Mouse (Mus musculus) hindbrain, embryonic 11.5 days (tissue): ENCODE data around the gene Zeb2. TPM values are rescaled to one million over a fixed set of nuclear protein-coding genes. Genes with fewer than 3 reads are reported as not detected.

Source experiments
- ATAC-seq: fragments of 200-750 bp; cut with Nextera tagmentation; 2 replicates; pipeline ENCODE4 v1.8.0; 2017; ENCODE audit warnings: mild to moderate bottlenecking, moderate TSS enrichment, moderate library complexity; ENCODE audit not compliant: low FRiP score
- DNase-seq: peaks from one replicate; pipeline ENCODE4 v3.0.0-alpha.2; 2015; ENCODE audit warnings: low spot score
- H3K27ac ChIP-seq: fragments of 300-500 bp; sonication (generic); 2 replicates; pipeline ENCODE4 v1.5.1; 2014; ENCODE audit warnings: mild to moderate bottlenecking, low read depth, low read length
- H3K27me3 ChIP-seq: fragments of 300-500 bp; sonication (generic); 2 replicates; pipeline ENCODE4 v1.6.1; 2014; ENCODE audit warnings: mild to moderate bottlenecking, low read length, moderate library complexity, mixed read lengths; ENCODE audit not compliant: control insufficient read depth, insufficient read depth
- H3K36me3 ChIP-seq: fragments of 300-500 bp; sonication (generic); 2 replicates; pipeline ENCODE4 v1.6.1; 2014; ENCODE audit warnings: mild to moderate bottlenecking, low read length, moderate library complexity, mixed read lengths; ENCODE audit not compliant: control insufficient read depth, insufficient read depth
- H3K4me1 ChIP-seq: fragments of 300-500 bp; sonication (generic); replicated peaks from 2 replicates; pipeline ENCODE4 v1.6.1; 2014; ENCODE audit warnings: low read length, mixed read lengths; ENCODE audit not compliant: control insufficient read depth, insufficient read depth
- H3K4me2 ChIP-seq: fragments of 300-500 bp; sonication (generic); replicated peaks from 2 replicates; pipeline ENCODE4 v1.6.1; 2014; ENCODE audit warnings: mild to moderate bottlenecking, low read depth, low read length
- H3K4me3 ChIP-seq: fragments of 300-500 bp; sonication (generic); 2 replicates; pipeline ENCODE4 v1.5.1; 2014; ENCODE audit warnings: low read depth, low read length
- H3K9ac ChIP-seq: fragments of 300-500 bp; sonication (generic); 2 replicates; pipeline ENCODE4 v1.6.1; 2014; ENCODE audit warnings: low read depth, low read length
- H3K9me3 ChIP-seq: fragments of 300-500 bp; sonication (generic); 2 replicates; pipeline ENCODE4 v1.6.1; 2016; ENCODE audit warnings: low read length; ENCODE audit not compliant: control insufficient read depth
- WGBS: fragments of 180-500 bp; shearing (Covaris S2); extraction: QIAGEN DNeasy Blood & Tissue Kit; methylation state at CpG from one replicate; pipeline ENCODE4 v1.1.7; 2014; 5-methylcytosine and 5-hydroxymethylcytosine counted together
- polyA plus RNA-seq: library from polyadenylated mRNA; unstranded; fragments of >200 nt; fragmentation: Nextera tagmentation; extraction: Ambion mirVana; gene quantifications from 2 replicates; pipeline ENCODE4 v1.2.1, GENCODE M21; 2014

Zeb2 gene
- polyA plus RNA-seq, 1 experiment from 2014 or later, result 58.8 TPM

DNA sequence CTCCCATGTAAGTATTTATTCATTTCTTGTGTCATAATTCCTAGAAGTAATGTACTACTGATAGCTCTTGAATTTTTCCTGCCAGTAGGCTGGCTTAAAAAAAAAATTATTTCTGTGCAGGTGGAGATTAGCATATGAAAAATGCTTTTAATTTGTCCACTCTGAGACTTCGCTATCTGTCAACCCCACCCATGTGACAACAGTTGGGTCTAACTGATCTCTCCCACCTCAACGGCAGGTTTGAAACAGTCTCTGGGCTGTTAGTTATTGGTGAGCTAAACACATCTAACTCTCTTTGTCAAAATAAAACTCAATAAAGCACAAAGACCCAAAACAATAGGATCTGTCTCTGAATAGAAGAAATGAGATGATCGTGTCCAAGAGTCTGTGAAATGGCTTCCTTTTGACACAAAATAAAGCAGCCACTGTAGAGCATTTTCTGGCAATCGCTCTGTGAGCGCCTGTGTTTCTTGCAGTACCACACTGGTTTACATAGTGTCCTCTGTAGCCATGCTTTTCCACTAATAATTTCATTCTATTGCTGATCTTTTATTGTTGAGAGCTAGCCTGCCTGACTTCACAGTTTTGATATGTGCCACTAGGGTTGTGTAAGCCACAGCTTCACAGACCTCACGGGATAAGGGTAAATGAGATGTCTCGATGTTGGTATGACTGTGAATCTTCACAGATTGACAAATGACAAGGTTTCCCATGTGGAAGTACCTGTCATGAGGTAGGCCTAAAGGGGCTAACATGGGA, 48.2 kb downstream of the Zeb2 start:
- no peaks in the 10 kb centered on the region for H3K9me3 ChIP-seq
- H3K4me1 ChIP-seq, result peaks cover 2% of the 10 kb centered on the region; the same call in 1 of the 2 replicates
- no peak overlapping the region for H3K4me3 ChIP-seq
- H3K36me3 ChIP-seq, result no peaks in the 10 kb centered on the region
- ATAC-seq, result no peak
- DNase-seq, result no peak
- no peak overlapping the region for H3K9ac ChIP-seq
- H3K27ac ChIP-seq, result no peak overlapping the region; the same call in 1 of the 2 replicates
- no peak overlapping the region for H3K4me2 ChIP-seq
- no peaks in the 10 kb centered on the region for H3K27me3 ChIP-seq
- WGBS, result 74% methylated on average over 7 of the region's 7 CpGs

DNA sequence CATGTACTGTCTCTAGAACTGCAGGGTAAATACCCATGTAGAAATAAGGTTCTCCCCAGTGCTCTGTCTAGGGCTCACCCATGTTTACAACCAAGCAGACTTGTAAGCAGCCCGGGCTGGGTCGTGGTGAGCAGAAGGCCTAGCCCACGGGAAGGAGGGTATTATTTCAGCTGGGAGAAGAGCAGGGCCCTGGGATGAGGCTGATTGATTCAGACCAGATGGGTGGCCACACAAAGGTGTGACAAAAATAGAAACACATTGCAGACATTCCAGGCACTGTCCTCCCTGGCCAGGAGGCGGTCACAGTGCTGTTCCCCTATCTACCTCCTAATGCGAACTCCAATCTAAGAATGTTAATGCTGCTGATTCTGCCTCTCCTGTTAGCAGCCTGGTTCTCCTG, 50.1 kb downstream of the Zeb2 start:
- ATAC-seq, result no peak; the same call in 1 of the 2 replicates
- no peaks in the 10 kb centered on the region for H3K9me3 ChIP-seq
- H3K4me1 ChIP-seq, result peaks cover 9% of the 10 kb centered on the region; the same call in 1 of the 2 replicates
- H3K9ac ChIP-seq, result no peak overlapping the region
- peak; percentile 34 for DNase-seq
- no peak overlapping the region for H3K4me3 ChIP-seq
- no peaks in the 10 kb centered on the region for H3K36me3 ChIP-seq
- H3K27me3 ChIP-seq, result no peaks in the 10 kb centered on the region
- H3K27ac ChIP-seq, result no peak overlapping the region
- WGBS, result 23% methylated on average over 5 of the region's 5 CpGs
- H3K4me2 ChIP-seq, result no peak overlapping the region

- H3K9ac ChIP-seq, result no peak overlapping the region
- no peak overlapping the region for H3K4me2 ChIP-seq
- peak; percentile 43 for ATAC-seq
- H3K4me3 ChIP-seq, result no peak overlapping the region
- no peaks in the 10 kb centered on the region for H3K9me3 ChIP-seq
- peaks cover 9% of the 10 kb centered on the region; the same call in 1 of the 2 replicates for H3K4me1 ChIP-seq
- 8% methylated on average over 7 of the region's 7 CpGs for WGBS
- DNase-seq, result no peak
- H3K27me3 ChIP-seq, result no peaks in the 10 kb centered on the region
- H3K36me3 ChIP-seq, result no peaks in the 10 kb centered on the region
- H3K27ac ChIP-seq, result peak overlapping the region; percentile 51; the same call in 1 of the 2 replicates
Measured at GRCm38 (mm10) chr2:45063300-45063890, 53.8 kb downstream of the Zeb2 start.

DNA sequence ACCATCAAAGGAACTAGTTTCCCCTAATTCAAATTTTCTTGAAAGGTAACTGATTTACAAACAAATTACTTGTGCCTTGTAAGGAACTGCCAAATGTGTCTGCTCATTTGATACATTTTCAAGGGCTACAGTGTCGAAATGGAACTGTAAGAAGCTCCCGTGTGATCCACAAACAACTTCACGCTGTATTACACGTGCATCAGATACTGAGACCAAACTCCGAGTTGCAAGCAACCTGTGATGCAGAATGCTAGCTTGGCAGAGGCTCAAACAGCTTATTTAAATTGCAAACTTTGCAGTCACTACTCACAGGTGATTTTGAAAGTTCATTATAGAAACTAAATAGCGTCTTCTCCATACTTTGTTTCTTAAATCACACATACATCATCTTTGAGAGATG, 55.1 kb downstream of the Zeb2 start:
- Histone ChIP-seq H3K9ac (no peak overlapping the region), H3K4me1 (peaks cover 8% of the 10 kb centered on the region; the same call in 1 of the 2 replicates), H3K27me3 (no peaks in the 10 kb centered on the region), H3K4me2 (no peak overlapping the region), H3K4me3 (no peak overlapping the region), H3K27ac (no peak overlapping the region), H3K36me3 (no peaks in the 10 kb centered on the region), H3K9me3 (no peaks in the 10 kb centered on the region)
- DNase-seq, result no peak
- 72% methylated on average over 6 of the region's 6 CpGs for WGBS
- ATAC-seq, result no peak

DNA sequence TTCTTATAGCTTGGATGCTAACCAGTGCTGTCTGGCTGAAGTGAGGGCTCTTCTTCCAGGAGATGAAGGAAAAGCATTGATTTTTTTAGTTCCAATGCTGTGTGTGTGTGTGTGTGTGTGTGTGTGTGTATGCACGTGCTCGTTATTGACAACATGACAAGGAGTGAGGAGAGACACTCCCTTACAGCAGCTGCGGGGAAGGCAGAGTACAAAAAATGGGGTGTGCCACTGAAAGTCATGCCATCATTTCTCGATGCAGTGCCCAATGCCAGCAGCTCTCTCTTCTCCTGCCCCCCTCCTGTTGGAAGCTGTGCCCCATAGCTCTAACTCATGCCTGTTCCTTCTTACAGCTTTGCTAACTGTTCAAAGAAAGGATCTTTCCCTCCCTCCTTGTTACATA, 56.4 kb downstream of the Zeb2 start:
- DNase-seq, result no peak
- WGBS, result 70% methylated on average over 4 of the region's 4 CpGs

DNA sequence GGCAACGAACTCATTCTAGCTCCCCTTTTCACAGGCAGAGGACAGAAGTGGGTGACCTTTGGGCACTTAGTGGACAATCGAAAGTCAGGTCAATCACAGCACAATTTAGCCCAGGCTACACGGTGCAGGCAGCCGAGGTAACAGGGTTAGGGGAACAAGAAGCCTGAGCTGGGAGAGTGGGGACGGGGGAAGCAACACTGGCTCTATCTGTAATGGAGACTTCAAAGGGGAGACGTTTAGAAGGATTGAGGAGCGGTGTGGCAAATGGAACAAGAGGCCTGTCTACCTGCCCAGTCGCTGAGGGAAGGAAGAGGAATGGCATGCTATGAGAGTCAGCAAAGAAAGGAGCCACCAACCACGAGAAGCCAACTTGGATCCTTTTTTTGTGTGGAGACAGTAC, 57.0 kb downstream of the Zeb2 start:
- H3K4me3 ChIP-seq, result no peak overlapping the region
- no peak overlapping the region for H3K4me2 ChIP-seq
- H3K27me3 ChIP-seq, result no peaks in the 10 kb centered on the region
- H3K4me1 ChIP-seq, result peaks cover 7% of the 10 kb centered on the region; the same call in 1 of the 2 replicates
- no peak for DNase-seq
- no peak for ATAC-seq
- 76% methylated on average over 9 of the region's 9 CpGs for WGBS
- H3K9me3 ChIP-seq, result no peaks in the 10 kb centered on the region
- H3K9ac ChIP-seq, result no peak overlapping the region
- no peak overlapping the region for H3K27ac ChIP-seq
- H3K36me3 ChIP-seq, result no peaks in the 10 kb centered on the region

More for the DNA sequence above, 56.4 kb downstream of the Zeb2 start:
- Histone ChIP-seq H3K27me3 (no peaks in the 10 kb centered on the region), H3K27ac (no peak overlapping the region), H3K36me3 (no peaks in the 10 kb centered on the region), H3K4me2 (no peak overlapping the region), H3K4me1 (peaks cover 7% of the 10 kb centered on the region; the same call in 1 of the 2 replicates), H3K4me3 (no peak overlapping the region), H3K9me3 (no peaks in the 10 kb centered on the region), H3K9ac (no peak overlapping the region)
- ATAC-seq, result no peak

DNA sequence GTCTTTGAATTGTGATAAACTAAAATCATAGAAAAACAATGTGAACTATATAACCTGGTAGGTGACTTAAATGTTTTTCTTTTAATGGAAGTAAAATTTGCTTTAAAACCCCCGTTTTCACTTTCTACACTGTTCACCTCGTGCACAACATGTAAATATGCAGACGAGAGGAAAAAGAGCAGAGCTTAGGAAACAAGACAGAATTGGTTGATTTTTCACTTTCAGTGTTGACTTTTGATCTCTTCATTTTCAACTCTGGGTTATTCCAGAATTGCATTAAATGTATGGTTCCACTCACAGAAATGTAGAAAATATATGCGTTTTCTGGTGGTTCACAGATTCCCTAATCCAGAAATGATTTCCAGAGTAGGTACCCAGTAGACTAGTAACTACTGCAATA, 57.6 kb downstream of the Zeb2 start:
- no peak overlapping the region for H3K4me2 ChIP-seq
- no peaks in the 10 kb centered on the region for H3K27me3 ChIP-seq
- no peak overlapping the region for H3K4me3 ChIP-seq
- H3K27ac ChIP-seq, result no peak overlapping the region
- H3K36me3 ChIP-seq, result no peaks in the 10 kb centered on the region
- no peaks in the 10 kb centered on the region for H3K9me3 ChIP-seq
- no peak for ATAC-seq
- no peak for DNase-seq
- H3K4me1 ChIP-seq, result peaks cover 7% of the 10 kb centered on the region; the same call in 1 of the 2 replicates
- 88% methylated on average over 4 of the region's 4 CpGs for WGBS
- no peak overlapping the region for H3K9ac ChIP-seq

DNA sequence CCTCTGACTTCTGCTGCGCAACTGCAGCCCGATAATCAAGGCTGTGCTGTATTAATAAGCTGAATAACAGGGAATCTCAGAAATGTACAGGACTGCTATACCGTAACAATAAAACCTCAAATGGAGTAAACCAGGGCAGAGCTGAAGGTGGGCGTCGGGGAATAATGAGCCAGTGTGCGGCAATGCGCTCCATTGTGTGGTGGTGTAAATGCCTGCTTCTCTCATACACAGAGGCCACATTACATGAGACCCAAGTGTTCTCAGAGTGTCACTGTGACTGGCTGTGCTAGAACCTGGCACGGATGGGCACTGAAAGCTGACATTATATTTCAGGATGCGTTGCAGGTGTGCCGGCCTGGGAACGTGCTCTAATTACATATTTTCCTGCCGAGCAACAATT, 58.2 kb downstream of the Zeb2 start:
- Histone ChIP-seq H3K9me3 (no peaks in the 10 kb centered on the region), H3K4me2 (no peak overlapping the region), H3K9ac (no peak overlapping the region), H3K27ac (no peak overlapping the region), H3K36me3 (no peaks in the 10 kb centered on the region), H3K4me1 (peaks cover 7% of the 10 kb centered on the region; the same call in 1 of the 2 replicates), H3K4me3 (no peak overlapping the region), H3K27me3 (no peaks in the 10 kb centered on the region)
- DNase-seq (no peak), ATAC-seq (no peak)
- 83% methylated on average over 12 of the region's 12 CpGs for WGBS

DNA sequence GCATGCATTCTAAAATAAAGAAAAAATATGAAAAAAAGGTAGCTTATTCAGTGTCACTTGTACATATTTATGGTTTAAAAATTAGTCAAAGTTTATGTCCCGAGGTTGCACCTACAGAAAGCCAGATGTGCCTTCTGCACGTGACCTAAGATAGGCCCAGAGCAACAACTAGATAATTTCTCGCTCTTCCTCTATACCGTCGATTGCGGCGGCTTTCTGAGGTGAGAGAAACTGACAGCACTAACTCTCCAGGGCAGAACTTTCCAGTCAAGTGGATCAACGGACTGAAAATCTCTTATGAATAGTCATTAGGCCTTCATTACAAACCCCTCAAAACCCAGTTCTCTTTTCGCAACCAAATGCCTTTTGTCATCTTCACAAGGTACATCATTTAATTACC, 59.0 kb downstream of the Zeb2 start:
- H3K4me2 ChIP-seq, result no peak overlapping the region
- DNase-seq (no peak), ATAC-seq (no peak)
- no peak overlapping the region for H3K27ac ChIP-seq
- no peak overlapping the region for H3K9ac ChIP-seq
- no peaks in the 10 kb centered on the region for H3K9me3 ChIP-seq
- WGBS, result 81% methylated on average over 9 of the region's 9 CpGs
- no peak overlapping the region for H3K4me3 ChIP-seq
- H3K36me3 ChIP-seq, result no peaks in the 10 kb centered on the region
- no peaks in the 10 kb centered on the region for H3K27me3 ChIP-seq
- H3K4me1 ChIP-seq, result peaks cover 3% of the 10 kb centered on the region; the same call in 1 of the 2 replicates
